Mouse (Mus musculus) lung, embryonic 14.5 days (tissue): Measurements from ENCODE around the gene Ttc39a. TPM values are rescaled to one million over a fixed set of nuclear protein-coding genes. Genes with fewer than 3 reads are reported as not detected.

Experiments
- ATAC-seq: fragments of 200-750 bp; cut with Nextera tagmentation; 2 replicates; pipeline ENCODE4 v1.8.0; 2017; ENCODE audit warnings: mild to moderate bottlenecking, moderate TSS enrichment, moderate library complexity; ENCODE audit not compliant: insufficient read depth
- DNase-seq: peaks from one replicate; pipeline ENCODE4 v3.0.0-alpha.2; 2015
- H3K27ac ChIP-seq: fragments of 300-500 bp; sonication (generic); 2 replicates; pipeline ENCODE4 v1.5.1; 2014; ENCODE audit warnings: low read depth, mild to moderate bottlenecking, moderate library complexity
- H3K27me3 ChIP-seq: fragments of 300-500 bp; sonication (generic); 2 replicates; pipeline ENCODE4 v1.6.1; 2014; ENCODE audit warnings: low read length, control low read depth; ENCODE audit not compliant: insufficient read depth
- H3K36me3 ChIP-seq: fragments of 300-500 bp; sonication (generic); 2 replicates; pipeline ENCODE4 v1.6.1; 2014; ENCODE audit warnings: control low read depth; ENCODE audit not compliant: insufficient read depth
- H3K4me1 ChIP-seq: fragments of 300-500 bp; sonication (generic); 2 replicates; pipeline ENCODE4 v1.6.1; 2014; ENCODE audit warnings: antibody characterized with exemption, control low read depth; ENCODE audit not compliant: insufficient read depth
- H3K4me2 ChIP-seq: fragments of 300-500 bp; sonication (generic); 2 replicates; pipeline ENCODE4 v1.6.1; 2014; ENCODE audit warnings: mild to moderate bottlenecking
- H3K4me3 ChIP-seq: fragments of 300-500 bp; sonication (generic); 2 replicates; pipeline ENCODE4 v1.5.1; 2014; ENCODE audit warnings: low read depth, low read length
- H3K9ac ChIP-seq: fragments of 300-500 bp; sonication (generic); 2 replicates; pipeline ENCODE4 v1.6.1; 2014
- H3K9me3 ChIP-seq: fragments of 300-500 bp; sonication (generic); 2 replicates; pipeline ENCODE4 v1.6.1; 2016; ENCODE audit warnings: low read depth, low read length, control low read depth
- CTCF ChIP-seq: IDR thresholded peaks from 2 replicates; pipeline ENCODE4 v1.5.1; 2016; ENCODE audit warnings: antibody characterized with exemption, low read depth
- WGBS: fragments of 180-500 bp; shearing (Covaris S2); extraction: QIAGEN DNeasy Blood & Tissue Kit; methylation state at CpG from one replicate; pipeline ENCODE4 v1.1.7; 2014; 5-methylcytosine and 5-hydroxymethylcytosine counted together
- polyA plus RNA-seq: library from polyadenylated mRNA; unstranded; fragments of >200 nt; fragmentation: Nextera tagmentation; extraction: Ambion mirVana; gene quantifications from 2 replicates; pipeline ENCODE4 v1.2.1, GENCODE M21; 2014

The Ttc39a gene
- polyA plus RNA-seq, 1 experiment from 2014 or later: 5.9 TPM

DNA sequence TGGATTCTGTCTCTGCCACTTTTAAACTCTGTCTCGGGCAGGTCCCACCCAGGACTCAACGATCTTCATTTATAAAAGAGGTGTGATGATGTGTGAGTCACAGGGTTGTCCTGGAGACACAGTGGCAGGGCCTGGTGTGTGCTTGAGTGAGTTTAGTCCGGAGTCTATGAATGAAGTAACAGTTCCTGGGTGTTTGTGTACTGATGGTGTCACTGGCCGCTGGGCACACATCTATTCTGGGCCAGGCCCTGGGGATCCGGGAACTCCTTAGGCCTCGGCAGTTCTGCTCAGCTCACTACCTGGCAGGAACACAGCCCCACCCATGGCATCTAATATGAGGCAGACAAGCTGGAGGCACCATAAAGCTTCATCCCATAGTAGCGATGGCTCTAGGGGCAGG lies 15.2 kb downstream of the Ttc39a start:
- Histone ChIP-seq H3K27me3 (no peaks in the 10 kb centered on the region), H3K9me3 (no peaks in the 10 kb centered on the region), H3K36me3 (no peaks in the 10 kb centered on the region), H3K4me1 (no peaks in the 10 kb centered on the region), H3K9ac (no peak overlapping the region), H3K4me2 (no peak overlapping the region), H3K4me3 (no peak overlapping the region), H3K27ac (no peak overlapping the region)
- no peak for ATAC-seq
- no peak for TF ChIP-seq CTCF
- no peak for DNase-seq
- WGBS: 50% methylated on average over 7 of the region's 7 CpGs

DNA sequence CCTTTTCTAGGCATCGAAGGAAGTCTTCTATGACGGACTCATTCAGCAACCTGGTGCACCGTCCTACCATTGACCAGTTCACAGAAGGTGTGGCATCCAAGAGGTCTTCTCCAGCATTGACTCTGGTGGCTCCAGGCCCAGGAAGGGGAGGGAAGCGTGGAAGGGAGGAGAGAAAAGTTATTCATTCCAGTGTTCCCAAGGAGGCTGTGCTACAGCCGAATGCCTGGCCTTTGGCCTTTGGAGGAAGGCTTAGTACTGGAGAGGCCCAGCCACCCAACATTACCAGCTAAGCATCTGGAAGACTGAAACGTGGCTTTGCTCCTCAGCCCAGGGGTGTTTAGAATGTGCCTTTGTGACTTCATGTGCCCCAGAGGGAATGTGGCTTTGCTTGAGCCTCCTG lies 16.0 kb downstream of the Ttc39a start:
- ATAC-seq (no peak), DNase-seq (no peak)
- Histone ChIP-seq H3K27me3 (no peaks in the 10 kb centered on the region), H3K9ac (no peak overlapping the region), H3K4me2 (no peak overlapping the region), H3K4me1 (no peaks in the 10 kb centered on the region), H3K27ac (no peak overlapping the region), H3K36me3 (no peaks in the 10 kb centered on the region), H3K9me3 (no peaks in the 10 kb centered on the region), H3K4me3 (no peak overlapping the region)
- TF ChIP-seq CTCF: no peak
- 72% methylated on average over 6 of the region's 6 CpGs for WGBS

DNA sequence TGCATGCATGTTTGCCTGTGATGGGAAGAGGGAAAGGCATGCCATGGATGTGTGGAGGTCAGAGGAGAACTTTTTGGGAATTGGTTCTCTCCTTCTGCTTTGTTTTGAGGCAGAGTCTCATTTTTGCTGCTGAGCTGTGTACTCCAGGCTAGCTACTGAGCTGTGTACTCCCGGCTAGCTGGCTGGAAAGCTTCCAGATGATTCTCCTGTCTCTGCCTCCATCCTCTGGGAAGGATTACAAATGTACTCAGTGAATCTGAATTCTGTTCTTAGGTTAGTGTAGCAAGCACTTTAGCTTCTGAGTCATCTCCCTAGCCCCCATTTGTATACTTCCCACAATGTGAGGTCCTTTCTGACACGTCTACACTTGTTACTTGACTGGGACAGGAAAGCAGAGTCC lies 17.0 kb downstream of the Ttc39a start:
- Histone ChIP-seq H3K27ac (no peak overlapping the region), H3K9ac (no peak overlapping the region), H3K9me3 (no peaks in the 10 kb centered on the region), H3K36me3 (no peaks in the 10 kb centered on the region), H3K4me2 (no peak overlapping the region), H3K4me1 (no peaks in the 10 kb centered on the region), H3K4me3 (no peak overlapping the region), H3K27me3 (no peaks in the 10 kb centered on the region)
- WGBS: 55% methylated on average over 2 of the region's 2 CpGs
- TF ChIP-seq CTCF: no peak
- DNase-seq (no peak), ATAC-seq (no peak)

DNA sequence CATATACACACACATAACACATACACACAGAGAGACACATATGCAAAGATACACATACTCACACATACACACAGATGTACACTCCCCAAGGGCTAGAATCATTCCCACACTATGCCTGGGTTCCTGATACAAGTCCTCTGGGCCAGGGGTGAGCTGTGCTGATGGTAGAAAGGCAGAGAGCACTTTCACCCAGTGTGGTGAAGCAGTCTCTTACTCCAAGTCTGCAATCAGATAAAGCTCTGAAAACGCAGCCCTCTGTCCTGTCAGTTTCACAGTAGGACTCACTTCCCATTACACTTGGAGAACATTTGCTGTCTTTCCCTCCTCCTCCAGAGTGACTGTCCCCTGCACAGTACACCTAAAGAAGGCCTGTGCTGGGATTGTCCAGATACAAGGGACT lies 20.6 kb downstream of the Ttc39a start:
- Histone ChIP-seq H3K4me2 (no peak overlapping the region), H3K36me3 (no peaks in the 10 kb centered on the region), H3K27me3 (no peaks in the 10 kb centered on the region), H3K27ac (no peak overlapping the region), H3K4me3 (no peak overlapping the region), H3K9me3 (no peaks in the 10 kb centered on the region), H3K4me1 (no peaks in the 10 kb centered on the region), H3K9ac (no peak overlapping the region)
- no peak for TF ChIP-seq CTCF
- ATAC-seq (no peak), DNase-seq (no peak)
- 61% methylated on average over 1 of the region's 1 CpGs for WGBS

DNA sequence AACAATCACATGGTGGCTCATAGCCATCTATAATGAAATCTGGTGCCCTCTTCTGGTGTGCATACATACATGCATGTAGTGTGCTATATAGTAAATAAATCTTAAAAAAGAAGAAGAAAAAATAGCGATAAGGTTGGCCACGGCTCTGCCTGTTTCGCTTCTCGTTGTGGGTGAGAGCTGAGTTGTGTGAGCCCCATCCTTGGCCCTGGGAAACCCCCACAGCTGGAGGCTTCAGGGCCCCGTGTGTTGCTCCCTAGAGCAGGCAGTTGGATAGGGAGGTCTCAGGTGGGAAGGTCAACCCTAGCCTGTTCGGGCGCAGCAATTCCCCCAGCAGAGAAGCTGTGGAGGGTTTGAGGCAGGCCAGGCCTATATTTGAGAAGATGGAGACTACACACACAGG lies 23.8 kb downstream of the Ttc39a start:
- H3K27me3 ChIP-seq: no peaks in the 10 kb centered on the region
- H3K27ac ChIP-seq: no peak overlapping the region
- WGBS: 88% methylated on average over 7 of the region's 7 CpGs
- H3K9me3 ChIP-seq: no peaks in the 10 kb centered on the region
- TF ChIP-seq CTCF: no peak
- no peak overlapping the region for H3K4me3 ChIP-seq
- no peaks in the 10 kb centered on the region for H3K4me1 ChIP-seq
- H3K9ac ChIP-seq: no peak overlapping the region
- H3K36me3 ChIP-seq: no peaks in the 10 kb centered on the region
- DNase-seq (no peak), ATAC-seq (no peak)
- H3K4me2 ChIP-seq: no peak overlapping the region

DNA sequence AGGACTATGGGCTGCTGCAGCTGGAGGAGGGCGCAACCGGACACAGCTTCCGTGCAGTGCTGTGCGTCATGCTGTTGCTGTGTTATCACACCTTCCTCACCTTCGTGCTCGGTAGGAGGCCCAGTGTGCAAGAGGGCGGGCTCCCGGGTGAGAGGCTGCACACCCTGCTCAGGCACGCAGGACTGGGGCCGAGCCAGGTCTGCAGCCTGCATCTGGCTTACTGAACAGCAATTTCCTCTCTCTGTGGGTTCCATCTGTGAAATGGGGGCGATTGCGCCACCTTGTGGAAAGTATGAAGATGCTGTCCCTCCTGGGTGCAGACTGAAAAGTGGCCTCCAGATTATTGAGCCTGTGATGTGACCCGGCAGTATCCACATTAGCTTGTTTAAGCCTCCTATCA lies 24.4 kb downstream of the Ttc39a start:
- Histone ChIP-seq H3K4me3 (no peak overlapping the region), H3K4me2 (no peak overlapping the region), H3K4me1 (no peaks in the 10 kb centered on the region), H3K27ac (no peak overlapping the region), H3K36me3 (no peaks in the 10 kb centered on the region), H3K9ac (no peak overlapping the region), H3K9me3 (no peaks in the 10 kb centered on the region), H3K27me3 (no peaks in the 10 kb centered on the region)
- WGBS: 44% methylated on average over 13 of the region's 13 CpGs
- ATAC-seq: peak; percentile 59
- peak; percentile 83 for TF ChIP-seq CTCF
- peak; percentile 79 for DNase-seq

DNA sequence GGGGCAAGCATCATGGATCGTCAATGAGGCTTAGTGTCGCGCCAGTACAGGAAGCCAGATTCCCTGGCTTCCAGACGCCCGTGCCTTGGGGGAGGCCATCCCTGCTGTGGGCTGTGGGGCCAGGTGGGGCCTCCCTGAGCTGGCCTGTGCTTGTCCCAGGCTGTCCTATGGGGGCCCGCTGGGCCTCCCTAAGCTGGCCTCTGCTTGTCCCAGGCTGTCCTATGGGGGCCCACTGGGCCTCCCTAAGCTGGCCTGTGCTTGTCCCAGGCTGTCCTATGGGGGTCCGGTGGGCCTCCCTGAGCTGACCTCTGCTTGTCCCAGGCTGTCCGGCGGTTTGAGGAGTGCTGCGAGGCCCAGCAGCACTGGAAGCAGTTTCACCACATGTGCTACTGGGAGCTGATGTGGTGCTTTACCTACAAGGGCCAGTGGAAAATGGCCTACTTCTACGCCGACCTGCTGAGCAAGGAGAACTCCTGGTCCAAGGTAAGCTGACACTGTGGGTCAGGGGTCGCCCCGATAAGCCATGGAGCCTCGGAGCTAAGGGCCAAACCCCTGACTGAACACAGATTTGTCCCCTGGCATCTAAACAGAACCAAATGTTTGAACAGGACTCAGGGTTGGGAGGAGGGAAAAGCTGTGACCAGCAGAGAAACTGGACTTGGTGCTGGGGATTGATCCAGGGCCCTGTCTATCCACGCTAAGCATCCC lies 26.4 kb downstream of the Ttc39a start:
- WGBS: 44% methylated on average over 16 of the region's 16 CpGs
- Histone ChIP-seq H3K4me1 (no peaks in the 10 kb centered on the region), H3K36me3 (no peaks in the 10 kb centered on the region), H3K9me3 (no peaks in the 10 kb centered on the region), H3K4me2 (no peak overlapping the region), H3K4me3 (no peak overlapping the region), H3K27ac (no peak overlapping the region), H3K27me3 (no peaks in the 10 kb centered on the region), H3K9ac (no peak overlapping the region)
- no peak for ATAC-seq
- DNase-seq: no peak
- TF ChIP-seq CTCF: no peak
